Comparison of ENCODE assay signal across 8 mouse cellular contexts in genomic region chr6:116055001-116055471, GRCm38 (mm10).
DNase-seq lines count a peak whose midpoint lies in the region; ATAC-seq and TF ChIP-seq lines count a peak whose summit lies in the region.

No protein-coding gene starts in this region.

- DNase-seq in hindbrain, embryonic 11.5 days (ENCODE audit: low spot score): no peak
- DNase-seq in cerebellum, adult 11 months: peak; percentile 74
- DNase-seq in left cerebral cortex, postnatal 4 days: peak; percentile 8
- no peak for DNase-seq in thymus, postnatal 25 days

- H3K9me3 ChIP-seq in hindbrain, embryonic 15.5 days: no peaks in the 10 kb centered on the region
- H3K9me3 ChIP-seq in hindbrain, embryonic 11.5 days (ENCODE audit: control insufficient read depth, low read length): no peaks in the 10 kb centered on the region

- H3K79me2 ChIP-seq in C2C12 (ENCODE audit: control insufficient read depth, insufficient read depth): peaks cover 5% of the 10 kb centered on the region

- H3K4me3 ChIP-seq in hindbrain, embryonic 15.5 days: no peak overlapping the region
- no peak overlapping the region for H3K4me3 ChIP-seq in hindbrain, embryonic 11.5 days (ENCODE audit: low read depth, low read length)
- no peak overlapping the region for H3K4me3 ChIP-seq in C2C12 (ENCODE audit: insufficient read depth, poor library complexity, severe bottlenecking)

- no peak overlapping the region for H3ac ChIP-seq in C2C12 (ENCODE audit: control insufficient read depth, insufficient read length, low read depth)

- no peak for ATAC-seq in hindbrain, embryonic 15.5 days (ENCODE audit: low FRiP score, low read depth)
- no peak for ATAC-seq in hindbrain, embryonic 11.5 days (ENCODE audit: low FRiP score)
- ATAC-seq in granulocyte monocyte progenitor cell, adult 5-6 weeks (replicated peaks; ENCODE audit: poor library complexity, severe bottlenecking): peak; percentile 66
- no peak for ATAC-seq in erythroid progenitor cell, adult 5-6 weeks (replicated peaks; ENCODE audit: low FRiP score, poor library complexity, severe bottlenecking)

- no peak overlapping the region for H3K9ac ChIP-seq in hindbrain, embryonic 15.5 days
- H3K9ac ChIP-seq in hindbrain, embryonic 11.5 days (ENCODE audit: low read depth, low read length): no peak overlapping the region

- H3K27ac ChIP-seq in hindbrain, embryonic 15.5 days (replicated peaks): 0 out of 2 replicates have a peak overlapping the region, but pooled peaks have one; percentile 8
- no peak overlapping the region for H3K27ac ChIP-seq in hindbrain, embryonic 11.5 days (ENCODE audit: low read depth, low read length)

- no peaks in the 10 kb centered on the region for H3K79me3 ChIP-seq in C2C12 (ENCODE audit: low read depth)

- TF ChIP-seq CTCF in C2C12 (IDR thresholded peaks at IDR 0.05; ENCODE audit: control insufficient read depth, insufficient read depth, insufficient read length): no peak

- H3K36me3 ChIP-seq in hindbrain, embryonic 15.5 days: no peaks in the 10 kb centered on the region
- no peaks in the 10 kb centered on the region for H3K36me3 ChIP-seq in hindbrain, embryonic 11.5 days (ENCODE audit: control insufficient read depth, insufficient read depth, low read length)
- H3K36me3 ChIP-seq in C2C12 (ENCODE audit: control insufficient read depth, insufficient read depth): no peaks in the 10 kb centered on the region

- H3K4me2 ChIP-seq in hindbrain, embryonic 15.5 days: peak overlapping the region; percentile 43
- H3K4me2 ChIP-seq in hindbrain, embryonic 11.5 days (replicated peaks; ENCODE audit: low read depth, low read length): no peak overlapping the region

- H3K27me3 ChIP-seq in hindbrain, embryonic 15.5 days: no peaks in the 10 kb centered on the region
- no peaks in the 10 kb centered on the region for H3K27me3 ChIP-seq in hindbrain, embryonic 11.5 days (ENCODE audit: control insufficient read depth, insufficient read depth, low read length)
- H3K27me3 ChIP-seq in C2C12 (ENCODE audit: control insufficient read depth, insufficient read depth, insufficient read length): no peaks in the 10 kb centered on the region

- H3K4me1 ChIP-seq in hindbrain, embryonic 15.5 days (replicated peaks): peaks cover 50% of the 10 kb centered on the region
- no peaks in the 10 kb centered on the region for H3K4me1 ChIP-seq in hindbrain, embryonic 11.5 days (replicated peaks; ENCODE audit: control insufficient read depth, insufficient read depth, low read length)

- 64% methylated on average over 1 of the region's 1 CpGs for WGBS in hindbrain, embryonic 15.5 days
- WGBS in hindbrain, embryonic 11.5 days: 88% methylated on average over 1 of the region's 1 CpGs

- intact Hi-C loops in left cerebral cortex, postnatal 4 days (cut with DNase I): no loop called here

TF ChIP-seq in C2C12, 6 proteins besides CTCF, POLR2A, EP300 and RAD21:
- TF ChIP-seq USF1 (IDR thresholded peaks at IDR 0.05; ENCODE audit: low read depth) (no peak), MAX (IDR thresholded peaks at IDR 0.05) (no peak), MYOG (IDR thresholded peaks at IDR 0.05; ENCODE audit: control insufficient read depth, extremely low read depth, insufficient read length) (no peak), FOSL1 (IDR thresholded peaks at IDR 0.05; ENCODE audit: insufficient read depth, low read length, poor library complexity, severe bottlenecking) (no peak), CEBPB (IDR thresholded peaks at IDR 0.05; ENCODE audit: low read depth) (no peak), MYOD1 (IDR thresholded peaks at IDR 0.05; ENCODE audit: control insufficient read depth, insufficient read length, low read depth) (peak; percentile 7)

Comparison
In these comparisons a context has a peak if more than half of its experiments do, and no peak if none do; other contexts are left out.
1. DNase-seq: peak in cerebellum, adult 11 months (single experiment) and left cerebral cortex, postnatal 4 days (single experiment); none in hindbrain, embryonic 11.5 days (single experiment) and thymus, postnatal 25 days (single experiment).